Mouse (Mus musculus): ENCODE measurements around the gene Nid2.

Nid2 gene

GRCm38 (mm10) chr14:19777365-19777764 lies 26.3 kb downstream of the Nid2 start:
- in situ Hi-C loops (cut with MboI, MseI), result no loop called here

DNA sequence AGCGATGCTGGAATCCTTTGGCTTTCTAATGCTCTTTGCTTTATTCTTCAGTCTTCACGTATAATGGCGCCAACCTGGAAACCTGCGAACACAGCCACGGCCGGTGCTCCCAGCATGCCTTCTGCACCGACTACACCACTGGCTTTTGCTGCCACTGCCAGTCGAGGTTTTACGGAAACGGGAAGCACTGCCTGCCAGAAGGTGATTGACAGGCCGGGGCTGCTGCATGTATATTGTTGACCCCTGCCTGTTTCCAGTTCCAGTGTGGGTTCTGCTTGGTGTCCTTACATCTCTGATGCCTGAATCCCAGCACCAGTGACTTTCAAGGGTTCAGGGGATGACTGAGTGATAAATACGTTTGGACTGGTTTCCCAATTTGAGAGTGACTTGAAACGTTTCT lies 26.9 kb downstream of the Nid2 start:
- in situ Hi-C loops (cut with MboI, MseI), result no loop called here

DNA sequence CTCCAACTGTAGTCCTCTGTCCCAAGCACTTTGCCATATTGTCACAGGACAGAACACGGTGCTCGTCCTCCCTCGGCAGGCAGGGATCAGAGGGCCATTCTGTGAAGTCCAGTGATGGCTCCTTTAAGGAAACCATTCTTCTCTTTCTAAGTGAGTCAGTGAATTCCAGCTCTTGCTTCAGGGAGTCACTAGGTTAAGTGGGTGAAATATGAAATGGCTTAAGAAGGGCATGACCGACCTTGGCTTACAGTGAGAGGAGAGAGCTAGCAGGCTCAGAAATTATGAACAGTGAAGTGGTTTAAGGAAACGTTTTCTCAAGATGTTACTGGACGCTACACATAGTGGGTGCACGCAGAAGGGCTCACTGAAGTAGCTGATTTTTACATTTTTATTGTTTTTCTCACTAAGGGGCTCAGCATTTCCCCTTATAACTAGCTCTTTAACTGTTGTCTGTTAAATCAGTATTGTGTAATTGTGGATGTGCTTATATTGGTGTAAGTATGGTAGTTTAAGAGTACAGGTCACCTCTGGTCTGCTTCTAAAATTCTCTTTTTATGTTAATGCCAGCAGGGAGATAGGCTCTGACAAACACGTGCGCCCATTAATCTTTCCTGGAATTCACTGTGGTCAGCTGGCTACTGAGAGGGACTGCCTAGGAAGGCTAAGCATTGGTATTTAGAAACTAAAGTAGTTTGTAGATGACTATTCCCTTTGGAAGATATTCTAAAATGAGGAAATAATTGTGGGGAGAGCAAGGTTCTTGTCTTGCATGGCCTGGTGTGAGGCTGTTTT lies 34.9 kb downstream of the Nid2 start:
- in situ Hi-C loops (cut with MboI, MseI), result no loop called here

- in situ Hi-C loops (cut with MboI, MseI), result no loop called here
These were observed 37.4 kb downstream of the Nid2 start for GRCm38 (mm10) chr14:19788443-19788842.

DNA sequence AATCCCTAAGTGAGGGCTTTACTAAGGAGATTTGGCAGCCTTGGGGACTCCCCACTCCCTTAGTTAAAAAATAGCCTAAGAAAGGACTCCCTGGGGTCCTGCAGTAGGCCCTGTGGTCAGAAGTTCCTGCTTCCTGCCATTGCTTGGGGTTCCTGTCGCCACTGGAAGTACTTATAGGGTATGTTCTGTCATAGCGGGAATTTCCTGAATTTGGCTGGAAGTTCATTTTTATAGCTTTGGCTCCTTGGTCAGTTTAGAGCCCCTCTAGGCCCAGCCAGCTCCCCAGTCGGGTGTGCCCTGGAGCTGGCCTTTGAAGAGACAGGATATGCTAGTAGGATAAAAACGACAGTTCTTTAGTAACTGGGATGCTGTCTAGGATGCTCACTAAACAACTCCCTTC lies 43.8 kb downstream of the Nid2 start:
- in situ Hi-C loops (cut with MboI, MseI), result no loop called here

GRCm38 (mm10) chr14:19796541-19797304 lies 45.7 kb downstream of the Nid2 start:
- in situ Hi-C loops (cut with MboI, MseI), result no loop called here

DNA sequence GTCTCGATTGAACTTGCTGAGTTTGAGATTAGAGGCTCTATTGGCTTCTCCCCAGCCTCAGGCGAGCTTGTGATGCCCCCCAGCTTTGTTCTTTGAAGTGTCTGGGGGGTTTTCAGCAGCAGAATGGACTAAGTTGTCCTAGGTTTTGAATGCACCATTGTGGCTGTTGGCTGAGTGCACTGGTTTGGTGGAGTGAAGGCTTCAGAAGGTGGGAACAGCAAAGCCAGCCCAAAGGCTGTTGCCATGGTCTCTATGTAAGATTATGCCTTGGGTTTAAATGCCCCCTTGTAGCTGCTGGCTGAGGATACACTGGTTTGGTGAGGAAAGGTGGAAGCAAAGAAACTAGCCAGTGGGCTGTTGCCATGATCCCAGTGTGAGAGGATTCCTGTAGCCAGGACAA lies 49.4 kb downstream of the Nid2 start:
- in situ Hi-C loops (cut with MboI, MseI), result loop anchor here (5.0 kb wide), 1 partner anchor 93 kb away; no protein-coding TSS in a partner anchor

DNA sequence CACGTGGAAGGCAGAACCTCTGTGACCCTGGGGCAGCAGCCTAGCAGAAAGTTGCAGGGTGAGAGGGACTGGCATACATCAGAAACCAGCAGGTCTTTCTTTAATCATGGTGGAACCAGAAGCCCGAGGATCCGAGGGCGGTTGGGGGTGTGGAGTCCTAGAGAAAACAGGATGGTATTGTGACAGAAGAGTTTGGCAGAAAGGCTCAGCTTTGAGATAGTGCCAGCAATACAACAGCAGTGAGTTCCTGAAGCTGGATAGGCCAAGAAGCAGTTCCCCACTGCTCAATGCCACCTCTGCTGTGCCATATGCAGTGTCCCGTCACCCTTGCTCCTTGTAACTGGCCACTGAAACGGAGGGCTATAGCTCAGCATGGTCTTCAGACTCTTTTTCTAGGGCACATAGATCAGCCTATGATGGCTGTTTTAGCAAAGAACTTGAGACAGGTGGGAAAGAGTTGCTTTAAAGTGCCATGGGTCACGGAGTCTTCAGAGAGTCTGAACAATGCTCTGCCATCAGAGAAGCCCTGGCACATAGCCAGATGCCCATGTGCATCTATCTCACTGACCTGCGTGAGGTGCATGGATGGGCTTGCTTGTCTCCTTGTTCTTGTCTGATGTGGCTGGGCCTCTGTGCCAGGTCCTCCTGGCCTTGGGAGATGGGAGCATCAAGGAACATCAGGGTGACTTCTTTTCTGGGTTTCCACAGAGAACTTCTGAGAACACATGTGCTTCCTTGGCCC lies 50.6 kb downstream of the Nid2 start:
- in situ Hi-C loops (cut with MboI, MseI), result loop anchor here (5.0 kb wide), 1 partner anchor 94 kb away; no protein-coding TSS in a partner anchor

DNA sequence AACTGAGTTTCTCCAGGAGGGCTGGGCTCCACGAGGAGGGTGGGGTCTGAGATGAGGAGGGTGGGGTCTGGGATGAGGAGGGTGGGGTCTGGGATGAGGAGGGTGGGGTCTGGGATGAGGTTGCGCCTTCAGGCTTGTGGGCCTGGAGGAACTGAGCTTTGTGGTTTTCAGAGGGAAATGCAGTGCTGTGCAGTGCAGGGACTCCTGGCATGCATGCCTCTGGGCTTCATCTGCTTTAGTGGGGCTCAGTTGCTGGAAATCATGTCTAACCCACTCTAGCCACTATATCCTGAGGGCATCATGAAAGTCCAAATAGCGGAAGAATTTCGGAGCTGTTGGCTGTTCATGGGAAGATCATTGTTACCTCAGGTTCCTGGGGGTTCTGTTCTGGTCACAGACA lies 52.2 kb downstream of the Nid2 start:
- in situ Hi-C loops (cut with MboI, MseI), result loop anchor here (5.0 kb wide), 1 partner anchor 96 kb away; no protein-coding TSS in a partner anchor

DNA sequence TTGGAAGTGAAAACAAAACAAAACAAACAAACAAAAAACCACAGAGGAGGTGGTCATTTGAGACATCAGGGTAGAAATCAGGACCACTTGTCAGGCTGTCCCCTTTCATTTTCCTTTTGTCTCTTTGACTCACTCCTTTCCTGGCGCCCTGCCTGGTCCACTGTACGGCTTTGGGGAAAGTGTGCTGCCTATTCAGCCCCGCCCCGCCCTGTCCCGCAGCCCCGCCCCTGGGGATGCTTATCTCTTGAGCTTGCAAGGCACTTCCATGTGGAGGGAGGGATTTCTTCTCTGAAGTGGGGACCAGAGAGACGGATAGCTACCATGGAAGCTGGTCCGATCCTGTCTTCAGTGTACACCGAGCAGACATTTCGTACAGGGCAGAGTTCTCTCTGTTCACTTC lies 52.6 kb downstream of the Nid2 start:
- in situ Hi-C loops (cut with MboI, MseI), result loop anchor here (5.0 kb wide), 1 partner anchor 96 kb away; no protein-coding TSS in a partner anchor

DNA sequence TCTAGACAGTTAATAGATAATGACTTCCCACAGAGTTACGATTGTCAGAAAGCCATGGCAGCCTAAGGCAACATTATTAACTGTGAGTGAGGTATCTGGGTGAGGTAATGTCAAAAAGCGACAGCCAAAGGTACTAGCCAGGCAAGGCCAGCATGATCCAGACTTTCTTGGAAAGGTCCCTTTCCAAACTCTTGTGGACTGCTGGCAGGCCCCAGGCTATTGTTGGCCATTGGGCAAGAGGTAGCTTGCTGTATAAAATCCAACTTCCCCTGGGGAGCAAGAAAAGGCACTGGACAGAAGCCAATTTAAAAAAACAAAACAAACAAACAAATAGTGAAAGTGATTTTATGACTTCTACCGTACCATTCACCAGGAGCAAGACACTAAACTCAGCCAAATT lies 56.3 kb downstream of the Nid2 start:
- in situ Hi-C loops (cut with MboI, MseI), result no loop called here

GRCm38 (mm10) chr14:19807858-19808257 lies 56.8 kb downstream of the Nid2 start:
- in situ Hi-C loops (cut with MboI, MseI), result no loop called here

DNA sequence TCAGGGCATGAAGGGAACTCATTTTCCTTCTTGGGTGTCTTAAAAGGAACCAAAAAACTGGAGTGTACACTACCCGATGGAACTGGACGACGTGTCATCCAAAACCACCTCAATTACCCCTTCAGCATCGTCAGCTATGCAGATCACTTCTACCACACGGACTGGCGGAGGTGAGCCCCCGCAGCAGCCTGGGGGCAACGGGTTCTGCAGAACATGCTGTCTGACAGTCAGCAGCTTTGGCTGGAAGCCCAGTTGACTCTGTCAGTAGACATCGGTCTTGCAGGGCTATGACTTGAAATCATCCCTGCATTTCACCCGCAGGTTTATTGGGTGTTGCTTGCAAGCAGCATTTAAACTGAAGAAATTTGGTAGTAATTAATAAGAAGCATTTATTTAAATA lies 58.9 kb downstream of the Nid2 start:
- in situ Hi-C loops (cut with MboI, MseI), result no loop called here

DNA sequence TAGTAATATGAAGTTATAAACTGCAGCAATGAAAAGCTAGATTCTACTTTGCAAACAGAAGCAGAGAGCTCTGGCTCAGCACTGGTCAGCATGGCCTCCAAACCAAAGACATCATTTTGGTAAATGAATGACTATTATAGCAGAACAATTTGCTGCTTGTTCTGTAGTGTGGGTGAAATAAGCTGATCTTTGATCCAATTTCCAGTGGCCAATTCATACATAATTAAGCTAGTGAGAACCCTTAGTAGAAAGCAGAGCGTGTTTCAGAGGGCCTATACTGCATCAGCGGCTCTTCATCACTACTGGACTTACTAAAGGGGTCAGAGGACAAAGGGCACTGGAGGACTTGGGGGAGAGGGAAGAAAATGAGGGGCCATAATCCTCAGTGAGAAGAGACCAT lies 62.0 kb downstream of the Nid2 start:
- in situ Hi-C loops (cut with MboI, MseI), result no loop called here

- in situ Hi-C loops (cut with MboI, MseI), result no loop called here
These were observed 66.9 kb downstream of the Nid2 start for GRCm38 (mm10) chr14:19817949-19818348.

GRCm38 (mm10) chr14:19821686-19822085 lies 70.6 kb downstream of the Nid2 start:
- in situ Hi-C loops (cut with MboI, MseI), result loop anchor here (10.0 kb wide), 1 partner anchor 163 kb away; no protein-coding TSS in a partner anchor

DNA sequence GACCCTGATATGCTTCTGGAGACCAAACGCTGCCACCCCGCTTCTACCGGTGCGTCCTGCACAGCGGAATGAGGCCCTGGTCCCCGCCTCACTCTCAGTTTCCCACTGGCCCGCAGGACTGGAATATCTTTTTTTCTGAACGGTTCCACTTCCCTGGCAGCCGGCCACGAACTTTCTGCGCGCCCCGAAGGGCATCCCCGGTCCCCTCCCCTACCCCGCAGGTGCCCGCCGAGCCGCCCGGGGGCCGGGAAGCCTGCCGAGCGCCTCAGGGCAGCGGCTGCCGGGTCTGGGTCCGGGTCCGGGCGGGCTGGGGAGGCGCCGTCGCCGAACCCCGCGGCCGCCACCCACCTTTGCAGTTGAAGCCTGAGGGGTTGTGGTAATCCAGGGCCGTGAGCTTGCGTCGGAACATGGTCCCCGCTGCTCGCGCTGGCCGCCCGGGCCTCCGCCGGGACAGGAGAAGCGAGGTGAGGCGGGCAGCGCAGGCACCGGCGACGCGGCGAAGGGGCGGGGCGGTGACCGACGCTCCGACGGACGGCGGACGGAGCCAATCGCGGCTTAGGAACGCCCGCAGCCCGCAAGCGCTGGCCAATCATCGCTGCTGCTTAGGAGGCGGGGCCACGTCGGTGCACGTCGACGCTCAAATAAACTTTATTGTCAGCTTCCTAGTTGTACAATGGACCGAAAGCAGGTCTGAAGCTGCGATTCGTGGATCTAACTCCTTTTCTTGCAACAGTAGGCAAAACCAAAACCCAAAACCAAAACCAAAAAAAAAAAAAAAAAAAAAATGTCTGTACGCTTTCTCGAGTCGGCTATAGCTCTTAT lies 72.5 kb downstream of the Nid2 start, which contains the start of gene Rtraf:
Gene Rtraf, minus strand, starts transcription at position 504 of the 822 bp plus-strand sequence.
- in situ Hi-C loops (cut with MboI, MseI), result loop anchor here (10.0 kb wide), 1 partner anchor 161 kb away; no protein-coding TSS in a partner anchor

DNA sequence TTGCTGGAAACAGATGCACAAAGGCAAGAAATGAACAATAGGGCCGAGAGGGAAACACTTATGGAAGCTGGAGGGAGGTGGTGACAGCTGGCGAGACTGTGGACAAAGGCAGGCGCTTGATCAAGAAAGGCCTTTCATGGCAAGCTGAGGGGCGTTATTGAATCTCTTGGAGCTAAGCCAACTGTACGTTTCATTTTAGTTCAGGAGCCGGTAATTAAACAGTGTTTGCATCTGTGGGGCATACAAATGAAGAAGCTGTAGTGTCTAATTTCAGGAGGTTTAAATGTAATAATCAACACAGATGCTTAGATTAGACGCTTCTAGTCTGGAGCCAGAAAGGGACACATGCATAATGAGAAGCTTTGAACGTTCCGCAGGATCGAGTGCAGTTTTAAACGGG lies 74.4 kb downstream of the Nid2 start:
- in situ Hi-C loops (cut with MboI, MseI), result loop anchor here (10.0 kb wide), 1 partner anchor 159 kb away; no protein-coding TSS in a partner anchor

- in situ Hi-C loops (cut with MboI, MseI), result loop anchor here (10.0 kb wide), 1 partner anchor 409 kb away; no protein-coding TSS in a partner anchor
These were observed 85.2 kb downstream of the Nid2 start for GRCm38 (mm10) chr14:19836289-19836688.

GRCm38 (mm10) chr14:19839600-19840332 lies 88.7 kb downstream of the Nid2 start:
- in situ Hi-C loops (cut with MboI, MseI), result loop anchor here (5.0 to 10.0 kb wide), 2 partner anchors 228 to 405 kb away; no protein-coding TSS in a partner anchor

All from T-helper 2 cell (primary cell).